Mouse (Mus musculus): ENCODE results near the gene Lpin2. TPM values are rescaled to one million over a fixed set of nuclear protein-coding genes. Genes with fewer than 3 reads are reported as not detected.

Lpin2 gene
- polyA plus RNA-seq, 1 experiment from 2014 or later = 22.5 TPM

DNA sequence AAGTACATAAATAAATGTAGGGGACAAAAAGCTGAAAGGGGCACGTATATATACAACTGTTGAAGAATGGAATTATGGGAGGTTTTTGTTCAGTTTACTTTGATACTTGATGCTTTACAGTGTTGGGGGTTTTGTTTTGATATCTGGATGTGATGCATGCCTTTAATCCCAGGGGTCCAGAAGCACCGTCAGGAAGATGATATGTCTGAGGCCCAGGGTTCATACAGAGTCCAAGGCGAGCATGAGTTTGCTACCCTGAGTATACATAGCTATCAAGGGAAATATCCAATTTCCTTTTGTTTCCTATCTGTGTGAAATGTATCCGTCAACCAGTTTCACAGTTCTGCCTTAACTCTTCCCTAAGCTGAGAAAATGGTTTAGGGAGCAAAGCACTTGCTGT is 29.0 kb upstream of the Lpin2 start:
- no peaks in the 10 kb centered on the region for H3K27me3 ChIP-seq (replicated peaks)
- H3K9me3 ChIP-seq = no peaks in the 10 kb centered on the region
- H3K36me3 ChIP-seq = no peaks in the 10 kb centered on the region
- ATAC-seq = no peak
- H3K4me3 ChIP-seq (replicated peaks) = no peak overlapping the region
- no peak overlapping the region for H3K4me2 ChIP-seq (replicated peaks)
- 38% methylated on average over 4 of the region's 4 CpGs for WGBS
- no peak overlapping the region for H3K9ac ChIP-seq
- H3K27ac ChIP-seq = no peak overlapping the region
- 0 out of 2 replicates have a peak, but pooled peaks cover 3% of the 10 kb centered on the region for H3K4me1 ChIP-seq (replicated peaks)

DNA sequence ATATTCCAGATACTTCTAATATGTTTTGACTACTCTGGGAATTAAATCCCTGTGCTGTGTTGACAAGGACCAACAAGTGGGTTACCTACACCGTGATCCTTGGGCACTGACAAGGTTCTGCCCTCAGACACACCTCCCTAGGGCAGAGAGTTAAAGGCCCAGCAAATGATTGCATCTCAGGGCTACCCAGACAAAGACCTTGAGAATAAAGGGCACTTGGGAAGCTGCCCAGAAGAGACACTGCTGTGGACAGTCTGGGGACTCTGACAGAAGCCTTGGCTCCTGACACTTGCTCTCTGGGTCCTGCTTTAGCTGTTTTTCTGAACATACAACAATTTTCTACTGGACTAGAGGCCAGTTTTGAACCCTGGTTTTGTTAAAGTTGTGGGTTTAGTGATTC is 27.1 kb upstream of the Lpin2 start:
- Histone ChIP-seq H3K27ac (no peak overlapping the region), H3K4me2 (replicated peaks) (no peak overlapping the region), H3K4me1 (replicated peaks) (peaks cover 6% of the 10 kb centered on the region; the same call in 1 of the 2 replicates), H3K27me3 (replicated peaks) (no peaks in the 10 kb centered on the region), H3K36me3 (no peaks in the 10 kb centered on the region), H3K4me3 (replicated peaks) (no peak overlapping the region), H3K9me3 (no peaks in the 10 kb centered on the region), H3K9ac (no peak overlapping the region)
- 38% methylated on average over 1 of the region's 1 CpGs for WGBS
- ATAC-seq = no peak

GRCm38 (mm10) chr17:71159152-71159567 is 23.2 kb upstream of the Lpin2 start:
- H3K4me1 ChIP-seq (replicated peaks) = peaks cover 6% of the 10 kb centered on the region; the same call in 1 of the 2 replicates
- no peak overlapping the region for H3K9ac ChIP-seq
- ATAC-seq = 0 out of 2 replicates have a peak, but pooled peaks have one; percentile 41
- H3K4me3 ChIP-seq (replicated peaks) = no peak overlapping the region
- no peaks in the 10 kb centered on the region for H3K9me3 ChIP-seq
- no peaks in the 10 kb centered on the region for H3K36me3 ChIP-seq
- H3K27ac ChIP-seq = no peak overlapping the region
- no peak overlapping the region for H3K4me2 ChIP-seq (replicated peaks)
- 9% methylated on average over 4 of the region's 4 CpGs for WGBS
- H3K27me3 ChIP-seq (replicated peaks) = no peaks in the 10 kb centered on the region

DNA sequence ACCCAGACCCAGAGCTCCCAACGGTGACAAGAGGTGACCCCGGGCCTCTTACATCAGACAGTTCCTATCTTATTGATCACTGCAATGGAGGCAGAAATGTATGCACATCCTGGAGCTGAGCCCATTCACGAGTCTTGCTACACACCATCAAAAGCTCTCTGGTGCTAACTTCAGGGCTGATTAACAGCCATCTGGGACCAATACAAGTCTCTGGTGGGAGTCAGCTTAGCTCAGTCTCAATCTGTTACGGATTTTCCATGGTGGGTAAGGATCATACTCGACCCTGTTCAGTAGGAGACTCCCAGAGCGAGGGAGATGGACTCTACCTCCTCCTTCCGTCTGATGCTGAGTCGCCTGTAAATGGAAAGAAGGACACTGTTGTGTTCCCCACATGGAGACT is 22.6 kb upstream of the Lpin2 start:
- Histone ChIP-seq H3K4me1 (replicated peaks) (peaks cover 6% of the 10 kb centered on the region; the same call in 1 of the 2 replicates), H3K9ac (no peak overlapping the region), H3K4me2 (replicated peaks) (no peak overlapping the region), H3K9me3 (no peaks in the 10 kb centered on the region), H3K27me3 (replicated peaks) (no peaks in the 10 kb centered on the region), H3K27ac (no peak overlapping the region), H3K4me3 (replicated peaks) (no peak overlapping the region), H3K36me3 (no peaks in the 10 kb centered on the region)
- 57% methylated on average over 8 of the region's 8 CpGs for WGBS
- ATAC-seq = no peak

DNA sequence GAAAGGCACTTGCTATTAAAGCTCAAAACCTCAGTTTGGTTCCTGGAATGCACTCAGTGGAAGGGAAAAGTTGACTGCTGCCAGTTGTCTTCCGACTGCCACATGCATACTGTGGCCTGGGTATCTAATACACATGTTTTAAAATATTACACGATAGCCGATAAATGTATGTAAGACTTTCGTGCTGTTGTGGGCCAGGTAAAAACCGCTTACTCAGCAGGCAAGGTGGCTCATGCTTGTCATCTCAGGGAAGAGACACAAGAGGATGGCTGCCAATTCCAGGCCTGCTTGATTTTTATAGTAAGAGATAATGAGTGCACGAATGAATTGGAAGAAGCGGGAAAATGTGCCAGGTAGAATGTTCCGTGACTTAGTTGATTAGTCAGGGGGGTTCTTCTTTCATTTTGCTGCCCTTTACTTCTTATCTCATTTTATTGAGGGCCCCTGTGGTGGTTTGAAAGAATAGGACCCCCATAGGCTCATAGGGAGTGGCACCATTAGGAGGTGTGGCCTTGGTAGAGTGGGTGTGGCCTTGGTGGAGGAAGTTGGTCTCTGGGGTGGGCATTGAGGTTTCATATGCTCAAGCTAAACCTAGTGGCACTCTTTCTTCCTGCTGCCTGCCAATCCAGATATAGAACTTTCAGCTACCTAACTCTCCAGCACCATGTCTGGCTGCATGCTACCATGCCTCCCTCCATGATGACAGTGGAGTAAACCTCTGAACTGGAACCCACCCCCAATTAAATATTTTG is 21.9 kb upstream of the Lpin2 start:
- Histone ChIP-seq H3K27ac (no peak overlapping the region), H3K4me3 (replicated peaks) (no peak overlapping the region), H3K4me2 (replicated peaks) (no peak overlapping the region), H3K27me3 (replicated peaks) (no peaks in the 10 kb centered on the region), H3K4me1 (replicated peaks) (peaks cover 3% of the 10 kb centered on the region; the same call in 1 of the 2 replicates), H3K9ac (no peak overlapping the region), H3K9me3 (no peaks in the 10 kb centered on the region), H3K36me3 (no peaks in the 10 kb centered on the region)
- 92% methylated on average over 8 of the region's 8 CpGs for WGBS
- ATAC-seq = no peak

DNA sequence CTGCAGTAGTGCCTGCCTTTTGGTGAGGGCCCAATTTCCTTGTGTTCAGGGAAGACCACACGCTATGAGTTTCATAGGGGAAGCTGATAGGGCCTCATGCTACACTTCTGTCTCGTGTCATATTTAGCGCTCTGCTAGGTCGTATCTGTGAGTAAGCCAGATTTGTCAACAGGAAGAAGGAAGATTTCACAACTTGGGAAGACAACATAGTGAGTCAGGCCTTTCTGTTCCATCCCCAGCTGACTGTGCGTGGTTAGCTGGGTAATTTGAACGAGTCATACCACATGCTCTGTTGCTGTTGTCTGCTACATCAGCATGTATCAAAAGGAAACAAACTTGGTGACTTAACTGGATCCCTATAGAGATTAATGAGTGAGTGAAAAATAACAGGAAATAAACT is 17.4 kb upstream of the Lpin2 start:
- Histone ChIP-seq H3K9ac (no peak overlapping the region), H3K9me3 (no peaks in the 10 kb centered on the region), H3K27ac (no peak overlapping the region), H3K4me2 (replicated peaks) (no peak overlapping the region), H3K27me3 (replicated peaks) (no peaks in the 10 kb centered on the region), H3K4me1 (replicated peaks) (no peaks in the 10 kb centered on the region), H3K4me3 (replicated peaks) (no peak overlapping the region), H3K36me3 (no peaks in the 10 kb centered on the region)
- ATAC-seq = peak; percentile 39; the same call in 1 of the 2 replicates
- 54% methylated on average over 6 of the region's 6 CpGs for WGBS

GRCm38 (mm10) chr17:71168205-71168815 is 14.1 kb upstream of the Lpin2 start:
- no peak for ATAC-seq
- no peaks in the 10 kb centered on the region for H3K27me3 ChIP-seq (replicated peaks)

GRCm38 (mm10) chr17:71168846-71169245 is 13.5 kb upstream of the Lpin2 start:
- Histone ChIP-seq H3K36me3 (no peaks in the 10 kb centered on the region), H3K4me1 (replicated peaks) (no peaks in the 10 kb centered on the region), H3K9me3 (no peaks in the 10 kb centered on the region), H3K27me3 (replicated peaks) (no peaks in the 10 kb centered on the region), H3K27ac (no peak overlapping the region), H3K4me3 (replicated peaks) (no peak overlapping the region), H3K9ac (no peak overlapping the region), H3K4me2 (replicated peaks) (no peak overlapping the region)
- no peak for ATAC-seq
- 65% methylated on average over 9 of the region's 9 CpGs for WGBS

More at GRCm38 (mm10) chr17:71168205-71168815, 14.1 kb upstream of the Lpin2 start:
- Histone ChIP-seq H3K4me2 (replicated peaks) (no peak overlapping the region), H3K4me1 (replicated peaks) (no peaks in the 10 kb centered on the region), H3K4me3 (replicated peaks) (no peak overlapping the region), H3K9ac (no peak overlapping the region), H3K9me3 (no peaks in the 10 kb centered on the region), H3K27ac (no peak overlapping the region), H3K36me3 (no peaks in the 10 kb centered on the region)
- WGBS = 63% methylated on average over 5 of the region's 5 CpGs

DNA sequence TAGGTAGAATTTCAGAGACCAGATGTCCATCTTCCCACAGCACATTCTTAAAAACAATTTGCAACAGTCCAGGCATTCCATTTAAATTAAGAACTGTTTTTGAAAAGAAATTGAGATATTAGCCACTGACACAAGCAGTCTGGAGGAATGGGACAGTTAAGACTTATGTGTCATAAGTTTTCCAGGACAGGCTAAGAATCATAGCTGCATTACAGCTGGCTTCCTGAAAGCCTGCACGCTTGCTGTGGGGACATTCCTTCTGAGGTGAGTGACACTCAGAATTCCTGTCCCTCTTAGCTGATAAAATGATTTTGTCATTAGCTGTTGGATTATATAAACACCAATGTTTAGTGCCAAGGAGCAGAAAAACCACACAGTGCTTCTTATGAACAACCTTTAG is 12.7 kb upstream of the Lpin2 start:
- H3K27ac ChIP-seq = no peak overlapping the region
- ATAC-seq = no peak
- no peaks in the 10 kb centered on the region for H3K9me3 ChIP-seq
- no peak overlapping the region for H3K4me3 ChIP-seq (replicated peaks)
- H3K27me3 ChIP-seq (replicated peaks) = no peaks in the 10 kb centered on the region
- no peaks in the 10 kb centered on the region for H3K4me1 ChIP-seq (replicated peaks)
- WGBS = 62% methylated on average over 1 of the region's 1 CpGs
- H3K9ac ChIP-seq = no peak overlapping the region
- no peaks in the 10 kb centered on the region for H3K36me3 ChIP-seq
- H3K4me2 ChIP-seq (replicated peaks) = no peak overlapping the region

DNA sequence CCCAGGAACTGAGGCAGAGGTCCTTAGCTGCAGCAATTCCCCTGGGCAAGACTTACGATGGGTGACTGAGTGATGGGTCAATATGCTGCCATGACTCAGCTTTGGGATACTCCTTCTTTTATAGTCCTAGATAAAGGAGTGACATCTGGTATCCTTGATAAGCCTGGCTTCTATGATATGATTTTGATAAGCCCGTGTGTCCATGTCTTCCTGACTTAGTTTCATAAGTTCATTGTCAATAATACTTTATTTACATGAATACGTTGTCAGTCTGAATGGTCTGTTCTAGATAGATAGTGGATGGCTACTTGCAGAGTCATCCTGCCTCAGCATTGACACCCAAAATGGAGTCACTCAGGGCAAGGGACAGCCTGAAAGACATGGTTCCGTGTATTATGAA is 11.2 kb upstream of the Lpin2 start:
- ATAC-seq = no peak
- H3K9ac ChIP-seq = no peak overlapping the region
- no peak overlapping the region for H3K27ac ChIP-seq
- WGBS = 73% methylated on average over 4 of the region's 4 CpGs
- no peaks in the 10 kb centered on the region for H3K36me3 ChIP-seq
- H3K27me3 ChIP-seq (replicated peaks) = no peaks in the 10 kb centered on the region
- H3K4me1 ChIP-seq (replicated peaks) = no peaks in the 10 kb centered on the region
- no peak overlapping the region for H3K4me2 ChIP-seq (replicated peaks)
- H3K9me3 ChIP-seq = no peaks in the 10 kb centered on the region
- H3K4me3 ChIP-seq (replicated peaks) = no peak overlapping the region

- Histone ChIP-seq H3K27ac (no peak overlapping the region), H3K4me1 (replicated peaks) (peaks cover 11% of the 10 kb centered on the region), H3K27me3 (replicated peaks) (no peaks in the 10 kb centered on the region), H3K4me2 (replicated peaks) (no peak overlapping the region), H3K9ac (no peak overlapping the region), H3K36me3 (no peaks in the 10 kb centered on the region), H3K4me3 (replicated peaks) (no peak overlapping the region), H3K9me3 (no peaks in the 10 kb centered on the region)
- WGBS = 78% methylated on average over 4 of the region's 4 CpGs
- ATAC-seq = no peak
Measured at GRCm38 (mm10) chr17:71177336-71177735, 5.0 kb upstream of the Lpin2 start.

- H3K4me1 ChIP-seq (replicated peaks) = peaks cover 12% of the 10 kb centered on the region
- no peak overlapping the region for H3K9ac ChIP-seq
- no peak for ATAC-seq
- H3K36me3 ChIP-seq = no peaks in the 10 kb centered on the region
- H3K9me3 ChIP-seq = no peaks in the 10 kb centered on the region
- WGBS = 70% methylated on average over 2 of the region's 2 CpGs
- H3K4me3 ChIP-seq (replicated peaks) = no peak overlapping the region
- H3K27ac ChIP-seq = no peak overlapping the region
- no peaks in the 10 kb centered on the region for H3K27me3 ChIP-seq (replicated peaks)
- H3K4me2 ChIP-seq (replicated peaks) = no peak overlapping the region
Measured at GRCm38 (mm10) chr17:71177949-71178348, 4.4 kb upstream of the Lpin2 start.
